Mouse (Mus musculus) ES-Bruce4 (cell line): ENCODE results near the gene Clybl. TPM values are rescaled to one million over a fixed set of nuclear protein-coding genes. Genes with fewer than 3 reads are reported as not detected.
A peak's percentile ranks its signal among the peaks of the same experiment; 100 is the strongest.

Experiments used
- H3K27ac ChIP-seq: 2 replicates; pipeline ENCODE4 v1.5.1; 2012; ENCODE audit warnings: low read length, inconsistent platforms; ENCODE audit not compliant: insufficient read depth
- H3K27me3 ChIP-seq: 2 replicates; pipeline ENCODE4 v1.6.1; 2012; ENCODE audit warnings: mild to moderate bottlenecking, low read length, inconsistent platforms; ENCODE audit not compliant: control insufficient read depth, poor library complexity, insufficient read depth, severe bottlenecking
- H3K36me3 ChIP-seq: 2 replicates; pipeline ENCODE4 v1.6.1; 2012; ENCODE audit warnings: inconsistent platforms, mild to moderate bottlenecking, low read length, moderate library complexity; ENCODE audit not compliant: control insufficient read depth, poor library complexity, insufficient read depth, severe bottlenecking
- H3K4me1 ChIP-seq: one replicate; pipeline ENCODE4 v1.8.1; 2011; ENCODE audit warnings: low read length; ENCODE audit not compliant: control insufficient read depth, insufficient read depth
- H3K4me3 ChIP-seq: 2 replicates; pipeline ENCODE4 v1.5.1; 2011; ENCODE audit warnings: low read depth, mild to moderate bottlenecking, low read length
- H3K9ac ChIP-seq: 2 replicates; pipeline ENCODE4 v1.6.1; 2012; ENCODE audit warnings: low read depth, mild to moderate bottlenecking, inconsistent platforms; ENCODE audit not compliant: poor library complexity, severe bottlenecking
- H3K9me3 ChIP-seq: replicated peaks from 2 replicates; pipeline ENCODE4 v1.6.1; 2012; ENCODE audit warnings: mild to moderate bottlenecking, low read length, inconsistent platforms; ENCODE audit not compliant: control insufficient read depth, poor library complexity, insufficient read depth, severe bottlenecking
- CTCF ChIP-seq: IDR thresholded peaks from one replicate; pipeline ENCODE4 v1.8.1; 2011; ENCODE audit warnings: low read depth, low read length
- EP300 ChIP-seq: IDR thresholded peaks from 2 replicates; pipeline ENCODE4 v1.6.1; 2011; ENCODE audit warnings: low read depth, low read length; ENCODE audit not compliant: insufficient read depth
- POLR2A ChIP-seq: IDR thresholded peaks from one replicate; pipeline ENCODE4 v1.8.1; 2011; ENCODE audit warnings: low read length; ENCODE audit not compliant: insufficient read depth
- polyA plus RNA-seq: library from polyadenylated mRNA; stranded (reverse); fragments of >200 nt; gene quantifications from 2 replicates; pipeline ENCODE4 v1.2.4, GENCODE M21; 2011; ENCODE audit warnings: low read depth; ENCODE audit not compliant: missing spikeins, insufficient read depth, insufficient read length

The Clybl gene
- 36.7 and 37.5 TPM in 2 replicates for polyA plus RNA-seq

- Histone ChIP-seq H3K9me3 (no peaks in the 10 kb centered on the region), H3K4me1 (peaks cover 3% of the 10 kb centered on the region), H3K27ac (peak within 1 kb of the TSS; percentile 19; the same call in 1 of the 2 replicates), H3K36me3 (no peaks in the 10 kb centered on the region), H3K4me3 (peak within 1 kb of the TSS; percentile 77), H3K27me3 (no peaks in the 10 kb centered on the region), H3K9ac (peak within 1 kb of the TSS; percentile 54)
- TF ChIP-seq EP300 (0 out of 2 replicates have a peak, but pooled peaks have one; percentile 33), CTCF (no peak), POLR2A (peak; percentile 40)
These were observed at the start of gene Clybl for GRCm38 (mm10) chr14:122181078-122181814. Gene Clybl (plus strand): TSS chr14:122181704.

- no peaks in the 10 kb centered on the region for H3K9me3 ChIP-seq
- H3K27me3 ChIP-seq, result no peaks in the 10 kb centered on the region
- H3K27ac ChIP-seq, result no peak overlapping the region
- H3K36me3 ChIP-seq, result peaks cover 32% of the 10 kb centered on the region
- H3K4me1 ChIP-seq, result no peaks in the 10 kb centered on the region
- H3K4me3 ChIP-seq, result no peak overlapping the region
- no peak overlapping the region for H3K9ac ChIP-seq
- TF ChIP-seq POLR2A, result no peak
- no peak for TF ChIP-seq CTCF
- no peak for TF ChIP-seq EP300
These were observed 45.1 kb upstream of the Clybl start for GRCm38 (mm10) chr14:122136368-122136928.

- TF ChIP-seq CTCF (no peak), EP300 (no peak), POLR2A (no peak)
- no peak overlapping the region for H3K27ac ChIP-seq
- no peak overlapping the region for H3K4me3 ChIP-seq
- H3K4me1 ChIP-seq, result no peaks in the 10 kb centered on the region
- H3K36me3 ChIP-seq, result peaks cover 37% of the 10 kb centered on the region
- H3K9me3 ChIP-seq, result no peaks in the 10 kb centered on the region
- H3K27me3 ChIP-seq, result no peaks in the 10 kb centered on the region
- H3K9ac ChIP-seq, result no peak overlapping the region
These were observed 44.3 kb upstream of the Clybl start for GRCm38 (mm10) chr14:122137234-122137633.

GRCm38 (mm10) chr14:122140126-122140525, 41.4 kb upstream of the Clybl start:
- Histone ChIP-seq H3K9me3 (no peaks in the 10 kb centered on the region), H3K9ac (no peak overlapping the region), H3K36me3 (peaks cover 43% of the 10 kb centered on the region), H3K27ac (no peak overlapping the region), H3K27me3 (no peaks in the 10 kb centered on the region), H3K4me1 (no peaks in the 10 kb centered on the region), H3K4me3 (no peak overlapping the region)
- TF ChIP-seq CTCF (no peak), EP300 (no peak), POLR2A (no peak)

- H3K27ac ChIP-seq, result no peak overlapping the region
- peaks cover 54% of the 10 kb centered on the region for H3K36me3 ChIP-seq
- H3K27me3 ChIP-seq, result no peaks in the 10 kb centered on the region
- no peak overlapping the region for H3K9ac ChIP-seq
- H3K9me3 ChIP-seq, result no peaks in the 10 kb centered on the region
- no peaks in the 10 kb centered on the region for H3K4me1 ChIP-seq
- TF ChIP-seq POLR2A (no peak), CTCF (no peak), EP300 (no peak)
- H3K4me3 ChIP-seq, result no peak overlapping the region
These were observed 37.8 kb upstream of the Clybl start for GRCm38 (mm10) chr14:122143585-122144269.

GRCm38 (mm10) chr14:122145374-122145773, 36.1 kb upstream of the Clybl start:
- Histone ChIP-seq H3K36me3 (peaks cover 52% of the 10 kb centered on the region), H3K9ac (no peak overlapping the region), H3K9me3 (no peaks in the 10 kb centered on the region), H3K4me1 (no peaks in the 10 kb centered on the region), H3K27ac (no peak overlapping the region), H3K27me3 (no peaks in the 10 kb centered on the region), H3K4me3 (no peak overlapping the region)
- no peak for TF ChIP-seq CTCF
- TF ChIP-seq POLR2A, result no peak
- no peak for TF ChIP-seq EP300
